Mouse (Mus musculus) lung, postnatal 0 days (tissue): ENCODE measurements at regions not wholly inside any gene's neighbourhood (a gene's known extent, or its start where the extent isn't known, plus 50 kb on each side); places are given as distances from the start of the nearest gene placed in this dataset.

Experiments used
- ATAC-seq: fragments of 200-750 bp; cut with Nextera tagmentation; 2 replicates; pipeline ENCODE4 v1.8.0; 2017; ENCODE audit warnings: moderate library complexity
- DNase-seq: peaks from one replicate; pipeline ENCODE4 v3.0.0-alpha.2; 2016; ENCODE audit warnings: low spot score
- H3K27ac ChIP-seq: fragments of 300-500 bp; sonication (generic); 2 replicates; pipeline ENCODE4 v1.5.1; 2014; ENCODE audit warnings: antibody characterized with exemption, mild to moderate bottlenecking, low read length, mixed read lengths
- H3K27me3 ChIP-seq: fragments of 300-500 bp; sonication (generic); replicated peaks from 2 replicates; pipeline ENCODE4 v1.6.1; 2014; ENCODE audit warnings: low read length, mixed read lengths; ENCODE audit not compliant: insufficient read depth
- H3K36me3 ChIP-seq: fragments of 300-500 bp; sonication (generic); 2 replicates; pipeline ENCODE4 v1.6.1; 2014; ENCODE audit warnings: low read length, mixed read lengths; ENCODE audit not compliant: insufficient read depth
- H3K4me1 ChIP-seq: fragments of 300-500 bp; sonication (generic); 2 replicates; pipeline ENCODE4 v1.6.1; 2014; ENCODE audit warnings: antibody characterized with exemption, low read depth, low read length, mixed read lengths; ENCODE audit not compliant: insufficient read depth
- H3K4me2 ChIP-seq: fragments of 300-500 bp; sonication (generic); replicated peaks from 2 replicates; pipeline ENCODE4 v1.6.1; 2014; ENCODE audit warnings: low read depth, mild to moderate bottlenecking, low read length, moderate library complexity, mixed read lengths
- H3K4me3 ChIP-seq: fragments of 300-500 bp; sonication (generic); 2 replicates; pipeline ENCODE4 v1.5.1; 2014; ENCODE audit warnings: low read depth, low read length
- H3K9ac ChIP-seq: fragments of 300-500 bp; sonication (generic); replicated peaks from 2 replicates; pipeline ENCODE4 v1.6.1; 2014; ENCODE audit warnings: low read depth, mild to moderate bottlenecking
- H3K9me3 ChIP-seq: fragments of 300-500 bp; sonication (generic); 2 replicates; pipeline ENCODE4 v1.6.1; 2016; ENCODE audit warnings: low read length, mixed read lengths
- CTCF ChIP-seq: IDR thresholded peaks from 2 replicates; pipeline ENCODE4 v1.5.1; 2016; ENCODE audit warnings: antibody characterized with exemption, mild to moderate bottlenecking
- EP300 ChIP-seq: IDR thresholded peaks from 2 replicates; pipeline ENCODE4 v1.6.1; 2016; ENCODE audit warnings: antibody characterized with exemption, mild to moderate bottlenecking, control low read depth
- WGBS: fragments of 180-500 bp; shearing (Covaris S2); extraction: QIAGEN DNeasy Blood & Tissue Kit; methylation state at CpG from one replicate; pipeline ENCODE4 v1.1.7; 2014; 5-methylcytosine and 5-hydroxymethylcytosine counted together

GRCm38 (mm10) chr7:90057947-90058346 is 72.1 kb upstream of the Picalm start:
- WGBS = 32% methylated on average over 1 of the region's 1 CpGs
- H3K27me3 ChIP-seq = no peaks in the 10 kb centered on the region
- H3K9me3 ChIP-seq = no peaks in the 10 kb centered on the region
- DNase-seq (no peak), ATAC-seq (no peak)
- H3K36me3 ChIP-seq = no peaks in the 10 kb centered on the region
- no peak overlapping the region for H3K4me2 ChIP-seq
- H3K4me3 ChIP-seq = no peak overlapping the region
- H3K27ac ChIP-seq = no peak overlapping the region
- peaks cover 15% of the 10 kb centered on the region; the same call in 1 of the 2 replicates for H3K4me1 ChIP-seq
- TF ChIP-seq EP300 (no peak), CTCF (no peak)
- no peak overlapping the region for H3K9ac ChIP-seq

- H3K27ac ChIP-seq = no peak overlapping the region
- 73% methylated on average over 4 of the region's 4 CpGs for WGBS
These were observed 71.4 kb upstream of the Picalm start for GRCm38 (mm10) chr7:90058636-90059035.

GRCm38 (mm10) chr7:90059249-90059628 is 70.8 kb upstream of the Picalm start:
- Histone ChIP-seq H3K9me3 (no peaks in the 10 kb centered on the region), H3K36me3 (no peaks in the 10 kb centered on the region), H3K27ac (peak overlapping the region; percentile 85; the same call in 1 of the 2 replicates), H3K4me1 (peaks cover 15% of the 10 kb centered on the region; the same call in 1 of the 2 replicates), H3K4me3 (no peak overlapping the region), H3K27me3 (no peaks in the 10 kb centered on the region), H3K4me2 (no peak overlapping the region), H3K9ac (no peak overlapping the region)
- ATAC-seq (peak; percentile 69), DNase-seq (peak; percentile 45)
- TF ChIP-seq EP300 (no peak), CTCF (no peak)
- WGBS = 44% methylated on average over 8 of the region's 8 CpGs

More at GRCm38 (mm10) chr7:90058636-90059035, 71.4 kb upstream of the Picalm start:
- no peaks in the 10 kb centered on the region for H3K27me3 ChIP-seq
- H3K4me2 ChIP-seq = no peak overlapping the region
- ATAC-seq (no peak), DNase-seq (peak; percentile 35)
- no peaks in the 10 kb centered on the region for H3K36me3 ChIP-seq
- H3K9me3 ChIP-seq = no peaks in the 10 kb centered on the region
- TF ChIP-seq CTCF (no peak), EP300 (no peak)
- H3K4me3 ChIP-seq = no peak overlapping the region
- peaks cover 15% of the 10 kb centered on the region; the same call in 1 of the 2 replicates for H3K4me1 ChIP-seq
- H3K9ac ChIP-seq = no peak overlapping the region

DNA sequence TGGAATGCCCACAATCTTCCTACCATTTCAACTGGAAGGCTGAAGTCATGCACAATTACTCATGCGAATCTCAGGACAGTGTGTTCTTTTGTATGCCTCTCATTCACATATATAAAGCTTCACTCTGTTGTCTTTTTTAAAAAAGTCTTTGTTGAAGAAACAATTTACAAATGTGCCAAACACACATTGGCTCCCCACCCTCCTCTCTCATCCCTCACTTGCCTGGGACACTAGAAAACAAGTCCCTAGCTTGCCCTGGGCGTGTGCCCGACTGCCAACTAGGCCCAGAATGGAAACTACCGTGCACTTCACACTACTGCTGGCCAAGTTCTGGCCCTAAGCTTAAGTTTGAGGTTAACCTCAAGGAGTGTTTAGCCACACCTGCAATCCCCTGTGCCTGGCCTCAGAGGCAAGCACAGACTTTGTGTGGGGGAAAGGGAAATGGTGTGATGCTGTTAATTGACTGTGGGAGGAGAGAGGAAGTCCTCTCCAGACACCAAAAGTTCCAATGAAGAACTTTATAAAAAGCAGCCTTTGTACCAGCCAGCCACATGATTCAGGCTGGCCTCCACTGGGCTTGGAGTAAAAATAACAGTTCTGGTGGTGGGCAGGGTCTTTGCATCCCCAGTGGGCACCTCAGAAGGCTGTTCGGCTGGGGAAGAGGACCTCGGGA is 70.2 kb upstream of the Picalm start:
- no peaks in the 10 kb centered on the region for H3K9me3 ChIP-seq
- no peak for TF ChIP-seq CTCF
- peak; percentile 62 for TF ChIP-seq EP300
- peak; percentile 59 for DNase-seq
- no peak overlapping the region for H3K4me2 ChIP-seq
- 51% methylated on average over 6 of the region's 6 CpGs for WGBS
- peak; percentile 55 for ATAC-seq
- 0 out of 2 replicates have a peak overlapping the region, but pooled peaks have one; percentile 12 for H3K9ac ChIP-seq
- no peaks in the 10 kb centered on the region for H3K27me3 ChIP-seq
- H3K36me3 ChIP-seq = no peaks in the 10 kb centered on the region
- H3K4me3 ChIP-seq = no peak overlapping the region
- H3K4me1 ChIP-seq = peaks cover 15% of the 10 kb centered on the region; the same call in 1 of the 2 replicates
- H3K27ac ChIP-seq = peak overlapping the region; percentile 85

- H3K9me3 ChIP-seq = no peaks in the 10 kb centered on the region
- WGBS = 46% methylated on average over 16 of the region's 16 CpGs
- no peaks in the 10 kb centered on the region for H3K27me3 ChIP-seq
- H3K27ac ChIP-seq = peak overlapping the region; percentile 85
- no peak overlapping the region for H3K4me3 ChIP-seq
- 0 out of 2 replicates have a peak overlapping the region, but pooled peaks have one; percentile 12 for H3K9ac ChIP-seq
- ATAC-seq (no peak; the same call in 1 of the 2 replicates), DNase-seq (no peak)
- H3K36me3 ChIP-seq = no peaks in the 10 kb centered on the region
- TF ChIP-seq CTCF (no peak), EP300 (no peak)
- peaks cover 15% of the 10 kb centered on the region; the same call in 1 of the 2 replicates for H3K4me1 ChIP-seq
- 0 out of 2 replicates have a peak overlapping the region, but pooled peaks have one; percentile 8 for H3K4me2 ChIP-seq
These were observed 69.5 kb upstream of the Picalm start for GRCm38 (mm10) chr7:90060343-90061175.

GRCm38 (mm10) chr7:90061701-90062100 is 68.3 kb upstream of the Picalm start:
- H3K4me1 ChIP-seq = peaks cover 15% of the 10 kb centered on the region; the same call in 1 of the 2 replicates
- H3K4me2 ChIP-seq = no peak overlapping the region
- no peak overlapping the region for H3K9ac ChIP-seq
- peak overlapping the region; percentile 85 for H3K27ac ChIP-seq
- ATAC-seq = peak; percentile 20; the same call in 1 of the 2 replicates
- no peaks in the 10 kb centered on the region for H3K27me3 ChIP-seq
- TF ChIP-seq CTCF (no peak), EP300 (peak; percentile 50; the same call in 1 of the 2 replicates)
- peak; percentile 80 for DNase-seq
- H3K36me3 ChIP-seq = no peaks in the 10 kb centered on the region
- no peak overlapping the region for H3K4me3 ChIP-seq
- no peaks in the 10 kb centered on the region for H3K9me3 ChIP-seq
- whole genome bisulfite sequencing = 33% methylated on average over 7 of the region's 7 CpGs
